Mouse (Mus musculus) forebrain, embryonic 15.5 days (tissue): ENCODE data around the gene Zbtb8b. TPM values are rescaled to one million over a fixed set of nuclear protein-coding genes. Genes with fewer than 3 reads are reported as not detected.

Experiments used
- ATAC-seq: fragments of 200-750 bp; cut with Nextera tagmentation; replicated peaks from 2 replicates; pipeline ENCODE4 v1.8.0; 2017; ENCODE audit warnings: mild to moderate bottlenecking, moderate TSS enrichment, moderate library complexity
- H3K27ac ChIP-seq: fragments of 300-500 bp; sonication (generic); replicated peaks from 2 replicates; pipeline ENCODE4 v1.5.1; 2015; ENCODE audit warnings: mild to moderate bottlenecking, inconsistent platforms
- H3K27me3 ChIP-seq: fragments of 300-500 bp; sonication (generic); 2 replicates; pipeline ENCODE4 v1.6.1; 2015; ENCODE audit warnings: inconsistent platforms
- H3K36me3 ChIP-seq: fragments of 300-500 bp; sonication (generic); 2 replicates; pipeline ENCODE4 v1.6.1; 2015; ENCODE audit warnings: mild to moderate bottlenecking, inconsistent platforms
- H3K4me1 ChIP-seq: fragments of 300-500 bp; sonication (generic); 2 replicates; pipeline ENCODE4 v1.6.1; 2015; ENCODE audit warnings: inconsistent platforms
- H3K4me2 ChIP-seq: fragments of 300-500 bp; sonication (generic); replicated peaks from 2 replicates; pipeline ENCODE4 v1.6.1; 2015; ENCODE audit warnings: mild to moderate bottlenecking, inconsistent platforms
- H3K4me3 ChIP-seq: fragments of 300-500 bp; sonication (generic); 2 replicates; pipeline ENCODE4 v1.5.1; 2015; ENCODE audit warnings: mild to moderate bottlenecking, inconsistent platforms
- H3K9ac ChIP-seq: fragments of 300-500 bp; sonication (generic); replicated peaks from 2 replicates; pipeline ENCODE4 v1.6.1; 2015; ENCODE audit warnings: mild to moderate bottlenecking, inconsistent platforms
- H3K9me3 ChIP-seq: fragments of 300-500 bp; sonication (generic); 2 replicates; pipeline ENCODE4 v1.6.1; 2016; ENCODE audit warnings: inconsistent platforms
- WGBS: fragments of 180-500 bp; shearing (Covaris S2); methylation state at CpG from one replicate; pipeline ENCODE4 v1.1.7; 2015; ENCODE audit warnings: mixed read lengths; 5-methylcytosine and 5-hydroxymethylcytosine counted together
- polyA plus RNA-seq: library from polyadenylated mRNA; unstranded; fragments of >200 nt; fragmentation: Nextera tagmentation; extraction: Ambion mirVana; gene quantifications from 2 replicates; pipeline ENCODE4 v1.2.1, GENCODE M21; 2015

The Zbtb8b gene
- polyA plus RNA-seq, 1 experiment from 2014 or later: 7.3 TPM

- no peaks in the 10 kb centered on the region for H3K9me3 ChIP-seq
- no peak for ATAC-seq
- H3K4me1 ChIP-seq: peaks cover 7% of the 10 kb centered on the region
- 56% methylated on average over 5 of the region's 5 CpGs for WGBS
- H3K4me2 ChIP-seq: no peak overlapping the region
- no peaks in the 10 kb centered on the region for H3K27me3 ChIP-seq
- no peaks in the 10 kb centered on the region for H3K36me3 ChIP-seq
- H3K9ac ChIP-seq: no peak overlapping the region
- no peak overlapping the region for H3K27ac ChIP-seq
- H3K4me3 ChIP-seq: no peak overlapping the region
Measured at GRCm38 (mm10) chr4:129456126-129456525, 15.5 kb upstream of the Zbtb8b start.

- Histone ChIP-seq H3K9ac (no peak overlapping the region), H3K36me3 (no peaks in the 10 kb centered on the region), H3K4me1 (0 out of 2 replicates have a peak, but pooled peaks cover 2% of the 10 kb centered on the region), H3K27ac (no peak overlapping the region), H3K27me3 (no peaks in the 10 kb centered on the region), H3K9me3 (no peaks in the 10 kb centered on the region), H3K4me2 (no peak overlapping the region), H3K4me3 (no peak overlapping the region)
- WGBS: 2% methylated on average over 5 of the region's 5 CpGs
- peak; percentile 74 for ATAC-seq
Measured at GRCm38 (mm10) chr4:129455265-129455664, 14.6 kb upstream of the Zbtb8b start.

GRCm38 (mm10) chr4:129451471-129452169 lies 11.0 kb upstream of the Zbtb8b start:
- Histone ChIP-seq H3K27me3 (no peaks in the 10 kb centered on the region), H3K4me3 (no peak overlapping the region), H3K9ac (no peak overlapping the region), H3K36me3 (no peaks in the 10 kb centered on the region), H3K9me3 (no peaks in the 10 kb centered on the region), H3K4me1 (0 out of 2 replicates have a peak, but pooled peaks cover 2% of the 10 kb centered on the region), H3K4me2 (no peak overlapping the region), H3K27ac (no peak overlapping the region)
- ATAC-seq: no peak
- 85% methylated on average over 15 of the region's 15 CpGs for WGBS

GRCm38 (mm10) chr4:129450851-129451250 lies 10.2 kb upstream of the Zbtb8b start:
- Histone ChIP-seq H3K36me3 (no peaks in the 10 kb centered on the region), H3K4me3 (no peak overlapping the region), H3K9me3 (no peaks in the 10 kb centered on the region), H3K9ac (no peak overlapping the region), H3K27me3 (no peaks in the 10 kb centered on the region), H3K27ac (no peak overlapping the region), H3K4me1 (0 out of 2 replicates have a peak, but pooled peaks cover 2% of the 10 kb centered on the region), H3K4me2 (no peak overlapping the region)
- ATAC-seq: no peak
- WGBS: 80% methylated on average over 2 of the region's 2 CpGs

- H3K27me3 ChIP-seq: no peaks in the 10 kb centered on the region
- H3K36me3 ChIP-seq: no peaks in the 10 kb centered on the region
- H3K4me2 ChIP-seq: no peak overlapping the region
- 94% methylated on average over 6 of the region's 6 CpGs for WGBS
- H3K4me3 ChIP-seq: no peak overlapping the region
- no peaks in the 10 kb centered on the region for H3K4me1 ChIP-seq
- H3K9ac ChIP-seq: no peak overlapping the region
- H3K27ac ChIP-seq: no peak overlapping the region
- no peak for ATAC-seq
- no peaks in the 10 kb centered on the region for H3K9me3 ChIP-seq
Measured at GRCm38 (mm10) chr4:129448713-129449112, 8.1 kb upstream of the Zbtb8b start.

- no peak overlapping the region for H3K4me2 ChIP-seq
- H3K36me3 ChIP-seq: no peaks in the 10 kb centered on the region
- H3K4me3 ChIP-seq: no peak overlapping the region
- ATAC-seq: no peak
- WGBS: 80% methylated on average over 11 of the region's 11 CpGs
- no peaks in the 10 kb centered on the region for H3K27me3 ChIP-seq
- H3K9ac ChIP-seq: no peak overlapping the region
- H3K4me1 ChIP-seq: no peaks in the 10 kb centered on the region
- H3K9me3 ChIP-seq: no peaks in the 10 kb centered on the region
- no peak overlapping the region for H3K27ac ChIP-seq
Measured at GRCm38 (mm10) chr4:129447778-129448563, 7.3 kb upstream of the Zbtb8b start.

GRCm38 (mm10) chr4:129447360-129447759 lies 6.7 kb upstream of the Zbtb8b start:
- WGBS: 87% methylated on average over 8 of the region's 8 CpGs
- Histone ChIP-seq H3K4me1 (no peaks in the 10 kb centered on the region), H3K27me3 (peaks cover 3% of the 10 kb centered on the region; the same call in 1 of the 2 replicates), H3K9me3 (no peaks in the 10 kb centered on the region), H3K27ac (no peak overlapping the region), H3K36me3 (no peaks in the 10 kb centered on the region), H3K4me3 (no peak overlapping the region), H3K9ac (no peak overlapping the region), H3K4me2 (no peak overlapping the region)
- ATAC-seq: no peak

GRCm38 (mm10) chr4:129441145-129441544 lies 492 bp upstream of the Zbtb8b start:
- H3K9me3 ChIP-seq: no peaks in the 10 kb centered on the region
- peak overlapping the region; percentile 51 for H3K4me3 ChIP-seq
- H3K4me2 ChIP-seq: peak overlapping the region; percentile 54; the same call in 1 of the 2 replicates
- H3K27me3 ChIP-seq: peaks cover 23% of the 10 kb centered on the region
- no peak for ATAC-seq
- H3K36me3 ChIP-seq: no peaks in the 10 kb centered on the region
- no peak overlapping the region for H3K9ac ChIP-seq
- WGBS: 31% methylated on average over 6 of the region's 6 CpGs
- H3K4me1 ChIP-seq: peaks cover 10% of the 10 kb centered on the region
- no peak overlapping the region for H3K27ac ChIP-seq

- Histone ChIP-seq H3K9me3 (no peaks in the 10 kb centered on the region), H3K4me1 (no peaks in the 10 kb centered on the region), H3K27ac (no peak overlapping the region), H3K4me3 (no peak overlapping the region), H3K27me3 (no peaks in the 10 kb centered on the region), H3K36me3 (no peaks in the 10 kb centered on the region), H3K4me2 (no peak overlapping the region), H3K9ac (no peak overlapping the region)
- ATAC-seq: no peak
- WGBS: 77% methylated on average over 5 of the region's 5 CpGs
Measured at GRCm38 (mm10) chr4:129418321-129418720, 22.3 kb downstream of the Zbtb8b start.

GRCm38 (mm10) chr4:129416478-129416877 lies 24.2 kb downstream of the Zbtb8b start:
- H3K9ac ChIP-seq: no peak overlapping the region
- H3K36me3 ChIP-seq: no peaks in the 10 kb centered on the region
- H3K4me1 ChIP-seq: no peaks in the 10 kb centered on the region
- 83% methylated on average over 5 of the region's 5 CpGs for WGBS
- no peaks in the 10 kb centered on the region for H3K27me3 ChIP-seq
- H3K27ac ChIP-seq: no peak overlapping the region
- H3K9me3 ChIP-seq: no peaks in the 10 kb centered on the region
- no peak for ATAC-seq
- no peak overlapping the region for H3K4me3 ChIP-seq
- no peak overlapping the region for H3K4me2 ChIP-seq

- Histone ChIP-seq H3K36me3 (no peaks in the 10 kb centered on the region), H3K4me1 (no peaks in the 10 kb centered on the region), H3K9ac (no peak overlapping the region), H3K9me3 (no peaks in the 10 kb centered on the region), H3K27me3 (no peaks in the 10 kb centered on the region), H3K4me3 (no peak overlapping the region), H3K27ac (no peak overlapping the region), H3K4me2 (no peak overlapping the region)
- WGBS: 94% methylated on average over 5 of the region's 5 CpGs
- no peak for ATAC-seq
Measured at GRCm38 (mm10) chr4:129415892-129416291, 24.8 kb downstream of the Zbtb8b start.

GRCm38 (mm10) chr4:129410991-129411390 lies 29.7 kb downstream of the Zbtb8b start:
- Histone ChIP-seq H3K27me3 (no peaks in the 10 kb centered on the region), H3K36me3 (no peaks in the 10 kb centered on the region), H3K27ac (no peak overlapping the region), H3K4me3 (no peak overlapping the region), H3K4me2 (no peak overlapping the region), H3K4me1 (peaks cover 5% of the 10 kb centered on the region; the same call in 1 of the 2 replicates), H3K9ac (no peak overlapping the region), H3K9me3 (no peaks in the 10 kb centered on the region)
- no peak for ATAC-seq
